Mouse (Mus musculus) ES-Bruce4 (cell line): ENCODE data around the gene Khk. TPM values are rescaled to one million over a fixed set of nuclear protein-coding genes. Genes with fewer than 3 reads are reported as not detected.

Experiments
- H3K27ac ChIP-seq: 2 replicates; pipeline ENCODE4 v1.5.1; 2012; ENCODE audit warnings: low read length, inconsistent platforms; ENCODE audit not compliant: insufficient read depth
- H3K27me3 ChIP-seq: 2 replicates; pipeline ENCODE4 v1.6.1; 2012; ENCODE audit warnings: mild to moderate bottlenecking, low read length, inconsistent platforms; ENCODE audit not compliant: control insufficient read depth, poor library complexity, insufficient read depth, severe bottlenecking
- H3K36me3 ChIP-seq: 2 replicates; pipeline ENCODE4 v1.6.1; 2012; ENCODE audit warnings: inconsistent platforms, mild to moderate bottlenecking, low read length, moderate library complexity; ENCODE audit not compliant: control insufficient read depth, poor library complexity, insufficient read depth, severe bottlenecking
- H3K4me1 ChIP-seq: one replicate; pipeline ENCODE4 v1.8.1; 2011; ENCODE audit warnings: low read length; ENCODE audit not compliant: control insufficient read depth, insufficient read depth
- H3K4me3 ChIP-seq: 2 replicates; pipeline ENCODE4 v1.5.1; 2011; ENCODE audit warnings: low read depth, mild to moderate bottlenecking, low read length
- H3K9ac ChIP-seq: 2 replicates; pipeline ENCODE4 v1.6.1; 2012; ENCODE audit warnings: low read depth, mild to moderate bottlenecking, inconsistent platforms; ENCODE audit not compliant: poor library complexity, severe bottlenecking
- H3K9me3 ChIP-seq: replicated peaks from 2 replicates; pipeline ENCODE4 v1.6.1; 2012; ENCODE audit warnings: mild to moderate bottlenecking, low read length, inconsistent platforms; ENCODE audit not compliant: control insufficient read depth, poor library complexity, insufficient read depth, severe bottlenecking
- CTCF ChIP-seq: IDR thresholded peaks from one replicate; pipeline ENCODE4 v1.8.1; 2011; ENCODE audit warnings: low read depth, low read length
- EP300 ChIP-seq: IDR thresholded peaks from 2 replicates; pipeline ENCODE4 v1.6.1; 2011; ENCODE audit warnings: low read depth, low read length; ENCODE audit not compliant: insufficient read depth
- POLR2A ChIP-seq: IDR thresholded peaks from one replicate; pipeline ENCODE4 v1.8.1; 2011; ENCODE audit warnings: low read length; ENCODE audit not compliant: insufficient read depth
- polyA plus RNA-seq: library from polyadenylated mRNA; stranded (reverse); fragments of >200 nt; gene quantifications from 2 replicates; pipeline ENCODE4 v1.2.4, GENCODE M21; 2011; ENCODE audit warnings: low read depth; ENCODE audit not compliant: missing spikeins, insufficient read depth, insufficient read length

The Khk gene
- polyA plus RNA-seq, 1 experiment, result 12.9 TPM

GRCm38 (mm10) chr5:30919831-30920614, 1.2 kb upstream of the Khk start:
- TF ChIP-seq EP300 (no peak), POLR2A (no peak), CTCF (no peak)
- Histone ChIP-seq H3K9me3 (no peaks in the 10 kb centered on the region), H3K4me3 (peak overlapping the region; percentile 21; the same call in 1 of the 2 replicates), H3K27me3 (no peaks in the 10 kb centered on the region), H3K27ac (no peak overlapping the region), H3K4me1 (peaks cover 4% of the 10 kb centered on the region), H3K36me3 (no peaks in the 10 kb centered on the region), H3K9ac (0 out of 2 replicates have a peak overlapping the region, but pooled peaks have one; percentile 4)

- Histone ChIP-seq H3K4me3 (peak overlapping the region; percentile 21), H3K27me3 (no peaks in the 10 kb centered on the region), H3K4me1 (peaks cover 4% of the 10 kb centered on the region), H3K9ac (0 out of 2 replicates have a peak overlapping the region, but pooled peaks have one; percentile 4), H3K36me3 (no peaks in the 10 kb centered on the region), H3K9me3 (no peaks in the 10 kb centered on the region), H3K27ac (no peak overlapping the region)
- no peak for TF ChIP-seq EP300
Observed at GRCm38 (mm10) chr5:30920621-30921020, 610 bp upstream of the Khk start.

DNA sequence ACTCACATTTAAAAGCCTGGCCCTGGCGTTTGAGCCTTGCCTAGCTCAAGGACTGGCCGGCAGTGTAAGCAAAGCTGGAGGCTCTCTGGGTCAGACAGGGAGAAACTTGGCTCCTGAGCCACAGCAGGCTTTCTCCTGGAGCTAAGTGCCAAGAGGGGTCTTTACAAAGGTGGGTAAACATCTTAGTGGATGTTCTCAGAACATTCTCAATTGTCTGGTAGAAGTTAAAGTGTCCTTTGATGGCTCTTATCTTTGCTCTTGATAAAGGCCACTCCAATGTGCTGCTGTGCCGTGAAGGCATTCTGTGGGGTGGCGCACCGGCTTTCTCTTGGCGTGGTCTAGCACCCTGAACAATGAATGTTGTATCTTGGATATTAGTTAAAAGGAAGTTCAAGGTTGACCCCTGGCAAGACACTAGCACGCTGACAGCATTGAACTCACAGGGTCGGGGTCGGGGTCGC, 1.4 kb downstream of the Khk start:
- TF ChIP-seq EP300, result no peak
- no peak for TF ChIP-seq POLR2A
- H3K27ac ChIP-seq, result no peak overlapping the region
- H3K4me3 ChIP-seq, result no peak overlapping the region
- peak overlapping the region; percentile 62; the same call in 1 of the 2 replicates for H3K9ac ChIP-seq
- no peaks in the 10 kb centered on the region for H3K9me3 ChIP-seq
- no peaks in the 10 kb centered on the region for H3K27me3 ChIP-seq
- H3K4me1 ChIP-seq, result peaks cover 4% of the 10 kb centered on the region
- no peaks in the 10 kb centered on the region for H3K36me3 ChIP-seq

DNA sequence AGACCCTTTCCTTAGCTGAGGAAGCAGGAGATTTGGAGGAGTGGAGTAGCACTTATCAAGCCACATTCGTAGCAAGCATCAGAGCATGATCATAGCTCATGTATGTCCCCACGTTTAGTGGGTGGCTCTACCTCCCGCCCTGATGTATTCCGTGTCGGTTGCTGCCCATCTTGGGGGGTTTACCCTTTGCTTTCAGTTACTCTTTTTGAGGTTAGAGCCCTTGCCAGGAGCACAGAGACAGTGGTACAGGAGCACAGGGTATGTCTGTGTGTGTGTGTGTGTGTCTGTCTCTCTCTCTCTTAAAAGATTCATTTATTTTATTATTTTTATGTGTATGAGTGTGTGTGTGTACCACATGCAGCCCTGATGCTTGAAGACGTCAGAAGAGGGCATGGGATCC, 1.9 kb downstream of the Khk start:
- no peak overlapping the region for H3K4me3 ChIP-seq
- H3K27me3 ChIP-seq, result no peaks in the 10 kb centered on the region
- no peaks in the 10 kb centered on the region for H3K9me3 ChIP-seq
- TF ChIP-seq EP300 (no peak), POLR2A (no peak), CTCF (no peak)
- no peak overlapping the region for H3K27ac ChIP-seq
- no peak overlapping the region for H3K9ac ChIP-seq
- peaks cover 4% of the 10 kb centered on the region for H3K4me1 ChIP-seq
- no peaks in the 10 kb centered on the region for H3K36me3 ChIP-seq

DNA sequence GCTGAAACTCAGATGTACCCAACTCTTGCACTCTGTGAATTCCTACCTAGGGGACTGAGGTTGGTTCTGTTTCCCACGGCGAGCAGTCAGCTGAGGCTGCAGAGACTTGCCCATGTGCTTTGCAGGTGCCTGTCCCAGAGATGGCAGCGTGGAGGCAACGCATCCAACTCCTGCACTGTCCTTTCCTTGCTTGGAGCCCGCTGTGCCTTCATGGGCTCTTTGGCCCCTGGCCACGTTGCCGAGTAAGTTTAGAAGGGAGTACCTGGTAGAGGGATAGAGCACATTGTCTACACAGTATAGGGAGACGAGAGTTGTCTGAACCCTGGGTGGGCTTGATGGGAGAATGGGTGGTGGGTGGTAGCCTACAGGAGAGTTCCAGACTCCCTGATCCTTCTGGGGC, 3.4 kb downstream of the Khk start:
- H3K27me3 ChIP-seq, result no peaks in the 10 kb centered on the region
- no peak overlapping the region for H3K9ac ChIP-seq
- TF ChIP-seq POLR2A (no peak), EP300 (no peak), CTCF (no peak)
- no peak overlapping the region for H3K4me3 ChIP-seq
- H3K36me3 ChIP-seq, result no peaks in the 10 kb centered on the region
- peaks cover 4% of the 10 kb centered on the region for H3K4me1 ChIP-seq
- no peak overlapping the region for H3K27ac ChIP-seq
- H3K9me3 ChIP-seq, result no peaks in the 10 kb centered on the region

DNA sequence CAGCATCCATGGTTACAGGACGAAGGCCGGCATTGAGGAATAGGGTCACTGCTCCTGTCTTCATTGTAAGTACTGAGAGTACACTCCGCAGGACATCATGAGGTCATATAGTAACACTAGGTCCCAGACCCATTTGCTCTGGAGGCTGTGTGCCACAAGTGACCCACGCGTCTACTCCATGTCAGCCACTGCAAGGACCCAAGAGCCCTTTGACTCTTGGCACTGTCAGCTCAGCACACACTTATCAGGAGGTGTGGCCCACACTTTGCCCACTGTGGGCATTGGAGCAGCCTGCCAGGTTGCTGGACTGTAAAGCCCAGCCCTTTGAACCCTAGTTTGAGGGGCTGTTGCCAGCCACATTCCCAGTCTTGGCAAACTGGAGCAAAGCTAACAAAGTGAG, 4.0 kb downstream of the Khk start:
- no peak for TF ChIP-seq CTCF
- no peak for TF ChIP-seq EP300
- TF ChIP-seq POLR2A, result no peak
- H3K9me3 ChIP-seq, result no peaks in the 10 kb centered on the region
- peaks cover 3% of the 10 kb centered on the region for H3K4me1 ChIP-seq

More for the DNA sequence above, 4.0 kb downstream of the Khk start:
- Histone ChIP-seq H3K36me3 (no peaks in the 10 kb centered on the region), H3K9ac (no peak overlapping the region), H3K27me3 (no peaks in the 10 kb centered on the region), H3K27ac (no peak overlapping the region), H3K4me3 (no peak overlapping the region)
